ENCODE assay signal across 9 mouse cellular contexts in the genomic region with DNA sequence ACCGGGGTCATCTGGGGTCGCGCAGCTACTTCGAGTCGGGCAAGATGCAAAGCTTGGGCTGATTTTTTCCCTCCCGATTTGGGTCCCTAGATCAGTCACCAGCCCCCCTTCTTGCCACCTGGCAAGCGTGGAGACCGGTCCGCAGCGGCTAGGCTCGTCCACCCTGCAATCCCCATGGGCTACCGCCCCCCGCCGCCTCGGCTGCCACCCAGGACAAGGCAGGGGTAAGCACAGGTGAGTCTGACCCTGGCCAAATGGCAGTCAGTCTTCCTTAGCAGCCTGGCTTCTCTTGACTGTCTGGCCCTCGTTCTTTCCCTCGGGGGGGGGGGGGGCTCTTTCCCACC. TPM values are rescaled to one million over a fixed set of nuclear protein-coding genes. Genes with fewer than 3 reads are reported as not detected.
DNase-seq lines count a peak whose midpoint lies in the region; ATAC-seq and TF ChIP-seq lines count a peak whose summit lies in the region.
"Had no signal": no experiment of that assay in that cellular context is flagged by ENCODE, and none has a peak within 500 bp of the region (broad histone marks: within the 10 kb centered on the region; RNA-seq: fewer than 3 reads in every experiment).

No protein-coding gene starts in this region.

- peak overlapping the region; percentile 39; the same call in 1 of the 2 replicates for H3K9ac ChIP-seq in ES-Bruce4 (ENCODE audit: low read depth, poor library complexity, severe bottlenecking)
- no peak overlapping the region for H3K9ac ChIP-seq in heart, embryonic 15.5 days
- no peak overlapping the region for H3K9ac ChIP-seq in liver, embryonic 16.5 days (ENCODE audit: low read depth, low read length)

- peak; percentile 95 for DNase-seq in heart, adult 11 months
- no peak for DNase-seq in heart, adult 18-20 months
- DNase-seq in right cerebral cortex, postnatal 10 days (ENCODE audit: low spot score in 2 of 2) = no peak
- DNase-seq in layer of hippocampus, adult 8-10 months (ENCODE audit: low spot score in 2 of 2) = no peak
- no peak for DNase-seq in cerebellum, postnatal 25 days

- no peaks in the 10 kb centered on the region for H3K4me1 ChIP-seq in ES-Bruce4 (ENCODE audit: control insufficient read depth, insufficient read depth, low read length)
- peaks cover 9% of the 10 kb centered on the region for H3K4me1 ChIP-seq in heart, embryonic 15.5 days (replicated peaks)
- H3K4me1 ChIP-seq in liver, embryonic 16.5 days (ENCODE audit: control insufficient read depth, low read depth, low read length) = peaks cover 2% of the 10 kb centered on the region; the same call in 1 of the 2 replicates

- no peak for TF ChIP-seq EP300 in ES-Bruce4 (IDR thresholded peaks at IDR 0.05; ENCODE audit: insufficient read depth, low read depth, low read length)

- TF ChIP-seq CTCF in ES-Bruce4 (IDR thresholded peaks at IDR 0.05; ENCODE audit: low read depth, low read length) = no peak

- H3K27ac ChIP-seq in ES-Bruce4 (ENCODE audit: insufficient read depth, low read length) = no peak overlapping the region
- H3K27ac ChIP-seq in heart, embryonic 15.5 days = no peak overlapping the region
- H3K27ac ChIP-seq in liver, embryonic 16.5 days (ENCODE audit: low read length) = no peak overlapping the region

- no peak for TF ChIP-seq POLR2A in ES-Bruce4 (IDR thresholded peaks at IDR 0.05; ENCODE audit: insufficient read depth, low read length)

- H3K4me3 ChIP-seq in ES-Bruce4 (ENCODE audit: low read depth, low read length) = peak overlapping the region; percentile 78
- peak overlapping the region; percentile 51 for H3K4me3 ChIP-seq in heart, embryonic 15.5 days
- peak overlapping the region; percentile 33 for H3K4me3 ChIP-seq in liver, embryonic 16.5 days (ENCODE audit: low read depth, low read length)

- peak; percentile 40 for ATAC-seq in heart, embryonic 15.5 days (replicated peaks; ENCODE audit: insufficient number of reproducible peaks, insufficient read depth, low FRiP score, low read depth)
- ATAC-seq in liver, embryonic 16.5 days (ENCODE audit: low read depth) = no peak

- no peaks in the 10 kb centered on the region for H3K36me3 ChIP-seq in ES-Bruce4 (ENCODE audit: control insufficient read depth, insufficient read depth, low read length, poor library complexity, severe bottlenecking)
- H3K36me3 ChIP-seq in heart, embryonic 15.5 days = no peaks in the 10 kb centered on the region
- no peaks in the 10 kb centered on the region for H3K36me3 ChIP-seq in liver, embryonic 16.5 days (ENCODE audit: control insufficient read depth, insufficient read depth)

- no peaks in the 10 kb centered on the region for H3K27me3 ChIP-seq in ES-Bruce4 (ENCODE audit: control insufficient read depth, insufficient read depth, low read length, poor library complexity, severe bottlenecking)
- H3K27me3 ChIP-seq in heart, embryonic 15.5 days = peaks cover 54% of the 10 kb centered on the region
- H3K27me3 ChIP-seq in liver, embryonic 16.5 days (ENCODE audit: control insufficient read depth, insufficient read depth, low read depth, low read length) = peaks cover 38% of the 10 kb centered on the region

- H3K9me3 ChIP-seq in ES-Bruce4 (replicated peaks; ENCODE audit: control insufficient read depth, insufficient read depth, low read length, poor library complexity, severe bottlenecking) = no peaks in the 10 kb centered on the region
- H3K9me3 ChIP-seq in heart, embryonic 15.5 days (replicated peaks) = no peaks in the 10 kb centered on the region
- no peaks in the 10 kb centered on the region for H3K9me3 ChIP-seq in liver, embryonic 16.5 days (replicated peaks; ENCODE audit: control insufficient read depth, low read length)

- WGBS in heart, embryonic 15.5 days = under 1% methylated on average over 17 of the region's 17 CpGs
- WGBS in liver, embryonic 16.5 days (ENCODE audit: insufficient replicate concordance) = 1% methylated on average over 16 of the region's 17 CpGs

- peak overlapping the region; percentile 90 for H3K4me2 ChIP-seq in heart, embryonic 15.5 days
- peak overlapping the region; percentile 65 for H3K4me2 ChIP-seq in liver, embryonic 16.5 days (ENCODE audit: low read depth, low read length)

RNA-seq across cellular contexts. Expression of a gene that starts 0.8 kb away (rescaled TPM):
- 1 to 10 TPM; 2.3 to 2.9 TPM for total RNA-seq in heart, adult 18-20 months (2021)
- polyA plus RNA-seq in ES-Bruce4 (2011; ENCODE audit: insufficient read depth, insufficient read length, low read depth, missing spikeins) = 1.8 and 1.9 TPM in 2 replicates
- 0.71 and 0.82 TPM in 2 replicates for polyA plus RNA-seq in heart, embryonic 15.5 days (2015; fragmentation: Nextera tagmentation; extraction: Ambion mirVana)
- 0.04 TPM in 1 of 2 replicates, not detected in the other for polyA plus RNA-seq in liver, embryonic 16.5 days (2015; fragmentation: Nextera tagmentation; extraction: Ambion mirVana)
- 10 to 100 TPM; 82.9 to 94.7 (median 87.0) TPM for total RNA-seq in layer of hippocampus, adult 8-10 months (2022)
- total RNA-seq: neutrophil, adult 5-6 weeks had no signal

RNA-seq across cellular contexts. Expression of a gene that starts 0.9 kb away (rescaled TPM):
- under 1 TPM; 0.30 to 0.31 TPM for total RNA-seq in heart, adult 18-20 months (2021)
- 7.7 and 8.3 TPM in 2 replicates for polyA plus RNA-seq in ES-Bruce4 (2011; ENCODE audit: insufficient read depth, insufficient read length, low read depth, missing spikeins)
- polyA plus RNA-seq in heart, embryonic 15.5 days (2015; fragmentation: Nextera tagmentation; extraction: Ambion mirVana) = 0.13 and 0.47 TPM in 2 replicates
- polyA plus RNA-seq in liver, embryonic 16.5 days (2015; fragmentation: Nextera tagmentation; extraction: Ambion mirVana) = 0.20 TPM in 1 of 2 replicates, not detected in the other
- total RNA-seq in layer of hippocampus, adult 8-10 months (2022) = 1 to 10 TPM; 2.2 to 4.3 (median 2.8) TPM
- total RNA-seq: neutrophil, adult 5-6 weeks had no signal

RNA-seq across cellular contexts. Expression of a gene that starts 44.1 kb away (rescaled TPM):
- total RNA-seq in heart, adult 18-20 months (2021) = 10 to 100 TPM; 31.2 to 66.0 TPM
- not detected in 2 replicates for polyA plus RNA-seq in ES-Bruce4 (2011; ENCODE audit: insufficient read depth, insufficient read length, low read depth, missing spikeins)
- polyA plus RNA-seq in heart, embryonic 15.5 days (2015; fragmentation: Nextera tagmentation; extraction: Ambion mirVana) = 1.8 TPM in 2 replicates
- polyA plus RNA-seq in liver, embryonic 16.5 days (2015; fragmentation: Nextera tagmentation; extraction: Ambion mirVana) = not detected in 2 replicates
- total RNA-seq in layer of hippocampus, adult 8-10 months (2022) = 100 to 1,000 TPM; 278 to 302 (median 291) TPM
- total RNA-seq: neutrophil, adult 5-6 weeks had no signal
